Mouse (Mus musculus): ENCODE data around the gene Pon3. TPM values are rescaled to one million over a fixed set of nuclear protein-coding genes. Genes with fewer than 3 reads are reported as not detected.
A peak's percentile ranks its signal among the peaks of the same experiment; 100 is the strongest.

The Pon3 gene
- polyA plus RNA-seq, 1 experiment from 2014 or later, result 20.6 TPM

GRCm38 (mm10) chr6:5186229-5186950, 69.7 kb downstream of the Pon3 start:
- H3K4me3 ChIP-seq (replicated peaks), result no peak overlapping the region
- 59% methylated on average over 7 of the region's 7 CpGs for WGBS (ENCODE audit: insufficient replicate concordance)
- peaks cover 9% of the 10 kb centered on the region; the same call in 1 of the 2 replicates for H3K27me3 ChIP-seq
- peak overlapping the region; percentile 35 for H3K4me2 ChIP-seq
- H3K4me1 ChIP-seq (replicated peaks), result peaks cover 31% of the 10 kb centered on the region
- H3K9me3 ChIP-seq (replicated peaks), result no peaks in the 10 kb centered on the region
- H3K36me3 ChIP-seq (replicated peaks), result no peaks in the 10 kb centered on the region
- peak overlapping the region; percentile 66; the same call in 1 of the 2 replicates for H3K27ac ChIP-seq (replicated peaks)
- H3K9ac ChIP-seq, result no peak overlapping the region
- ATAC-seq (ENCODE audit: insufficient read depth), result peak; percentile 96

- Histone ChIP-seq H3K4me2 (no peak overlapping the region), H3K27ac (replicated peaks) (no peak overlapping the region), H3K9me3 (replicated peaks) (no peaks in the 10 kb centered on the region), H3K4me3 (replicated peaks) (no peak overlapping the region), H3K9ac (no peak overlapping the region), H3K36me3 (replicated peaks) (no peaks in the 10 kb centered on the region), H3K27me3 (peaks cover 31% of the 10 kb centered on the region), H3K4me1 (replicated peaks) (peaks cover 6% of the 10 kb centered on the region)
- no peak for ATAC-seq (ENCODE audit: insufficient read depth)
- 61% methylated on average over 5 of the region's 5 CpGs for WGBS (ENCODE audit: insufficient replicate concordance)
These were observed 75.4 kb downstream of the Pon3 start for GRCm38 (mm10) chr6:5180645-5181044.

- ATAC-seq (ENCODE audit: insufficient read depth), result no peak
- Histone ChIP-seq H3K27me3 (peaks cover 34% of the 10 kb centered on the region), H3K4me1 (replicated peaks) (peaks cover 3% of the 10 kb centered on the region; the same call in 1 of the 2 replicates), H3K27ac (replicated peaks) (no peak overlapping the region), H3K9me3 (replicated peaks) (no peaks in the 10 kb centered on the region), H3K4me2 (no peak overlapping the region), H3K9ac (no peak overlapping the region), H3K36me3 (replicated peaks) (no peaks in the 10 kb centered on the region), H3K4me3 (replicated peaks) (no peak overlapping the region)
- 70% methylated on average over 6 of the region's 6 CpGs for WGBS (ENCODE audit: insufficient replicate concordance)
These were observed 76.9 kb downstream of the Pon3 start for GRCm38 (mm10) chr6:5179189-5179588.

- Histone ChIP-seq H3K36me3 (replicated peaks) (no peaks in the 10 kb centered on the region), H3K4me2 (no peak overlapping the region), H3K9ac (no peak overlapping the region), H3K27me3 (peaks cover 43% of the 10 kb centered on the region), H3K4me3 (replicated peaks) (no peak overlapping the region), H3K4me1 (replicated peaks) (peaks cover 8% of the 10 kb centered on the region; the same call in 1 of the 2 replicates), H3K9me3 (replicated peaks) (no peaks in the 10 kb centered on the region), H3K27ac (replicated peaks) (no peak overlapping the region)
- no peak for ATAC-seq (ENCODE audit: insufficient read depth)
- WGBS (ENCODE audit: insufficient replicate concordance), result 67% methylated on average over 19 of the region's 19 CpGs
These were observed 77.9 kb downstream of the Pon3 start for GRCm38 (mm10) chr6:5177967-5178891.

- peaks cover 32% of the 10 kb centered on the region for H3K27me3 ChIP-seq
- H3K4me2 ChIP-seq, result peak overlapping the region; percentile 27; the same call in 1 of the 2 replicates
- H3K36me3 ChIP-seq (replicated peaks), result no peaks in the 10 kb centered on the region
- no peak overlapping the region for H3K4me3 ChIP-seq (replicated peaks)
- ATAC-seq (ENCODE audit: insufficient read depth), result no peak
- H3K9me3 ChIP-seq (replicated peaks), result no peaks in the 10 kb centered on the region
- peaks cover 18% of the 10 kb centered on the region for H3K4me1 ChIP-seq (replicated peaks)
- no peak overlapping the region for H3K27ac ChIP-seq (replicated peaks)
- no peak overlapping the region for H3K9ac ChIP-seq
- 51% methylated on average over 10 of the region's 10 CpGs for WGBS (ENCODE audit: insufficient replicate concordance)
These were observed 81.8 kb downstream of the Pon3 start for GRCm38 (mm10) chr6:5174179-5174812.

DNA sequence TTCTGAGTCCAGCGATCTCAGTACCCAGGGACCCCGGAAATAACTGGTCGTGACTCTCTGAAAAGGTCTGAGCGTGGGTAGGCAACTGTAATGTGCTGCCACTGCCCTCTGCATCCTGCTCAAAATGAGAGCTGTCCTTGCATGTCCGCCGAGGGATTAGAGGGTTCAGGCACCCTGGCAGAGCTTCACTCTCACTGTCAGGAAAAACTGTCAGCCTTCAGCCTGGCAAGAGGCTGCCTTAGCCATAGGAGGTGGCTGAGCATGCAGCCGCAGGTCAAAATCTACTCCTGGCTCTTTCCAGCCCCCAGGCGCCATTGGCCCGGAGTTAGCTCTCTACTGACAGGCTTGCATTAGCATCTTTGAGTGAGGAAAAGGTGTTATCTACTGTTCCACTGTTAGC, 83.5 kb downstream of the Pon3 start:
- 72% methylated on average over 9 of the region's 9 CpGs for WGBS (ENCODE audit: insufficient replicate concordance)
- H3K36me3 ChIP-seq (replicated peaks), result no peaks in the 10 kb centered on the region

GRCm38 (mm10) chr6:5171418-5171817, 84.7 kb downstream of the Pon3 start:
- ATAC-seq (ENCODE audit: insufficient read depth), result peak; percentile 69
- H3K27ac ChIP-seq (replicated peaks), result peak overlapping the region; percentile 55

More for the DNA sequence above, 83.5 kb downstream of the Pon3 start:
- H3K9ac ChIP-seq, result no peak overlapping the region
- peaks cover 18% of the 10 kb centered on the region for H3K4me1 ChIP-seq (replicated peaks)
- ATAC-seq (ENCODE audit: insufficient read depth), result no peak
- no peak overlapping the region for H3K4me2 ChIP-seq
- H3K4me3 ChIP-seq (replicated peaks), result no peak overlapping the region
- no peak overlapping the region for H3K27ac ChIP-seq (replicated peaks)
- H3K27me3 ChIP-seq, result peaks cover 25% of the 10 kb centered on the region
- no peaks in the 10 kb centered on the region for H3K9me3 ChIP-seq (replicated peaks)

More at GRCm38 (mm10) chr6:5171418-5171817, 84.7 kb downstream of the Pon3 start:
- no peak overlapping the region for H3K4me3 ChIP-seq (replicated peaks)
- no peak overlapping the region for H3K9ac ChIP-seq
- no peaks in the 10 kb centered on the region for H3K36me3 ChIP-seq (replicated peaks)
- H3K4me1 ChIP-seq (replicated peaks), result peaks cover 28% of the 10 kb centered on the region
- 63% methylated on average over 4 of the region's 4 CpGs for WGBS (ENCODE audit: insufficient replicate concordance)
- no peak overlapping the region for H3K4me2 ChIP-seq
- H3K9me3 ChIP-seq (replicated peaks), result no peaks in the 10 kb centered on the region
- peaks cover 21% of the 10 kb centered on the region for H3K27me3 ChIP-seq

Other genes starting within 250 kb of the Pon3 start
- 6.6 and 8.9 TPM in 2 replicates for gene Pon1, start 62.3 kb downstream of the Pon3 start, polyA plus RNA-seq (2015; fragmentation: Nextera tagmentation; extraction: Ambion mirVana)
- 48.2 and 52.1 TPM in 2 replicates for gene Pon2, start 42.2 kb upstream of the Pon3 start, polyA plus RNA-seq (2015; fragmentation: Nextera tagmentation; extraction: Ambion mirVana)
- 4.5 and 4.7 TPM in 2 replicates for gene Asb4, start 127.1 kb upstream of the Pon3 start, polyA plus RNA-seq (2015; fragmentation: Nextera tagmentation; extraction: Ambion mirVana)
- gene Pdk4, start 240.0 kb upstream of the Pon3 start, polyA plus RNA-seq (2015; fragmentation: Nextera tagmentation; extraction: Ambion mirVana), result 2.8 and 3.1 TPM in 2 replicates

Data from liver, embryonic 15.5 days (tissue).